Comparison of ENCODE assay signal across 34 mouse cellular contexts in the genomic region with DNA sequence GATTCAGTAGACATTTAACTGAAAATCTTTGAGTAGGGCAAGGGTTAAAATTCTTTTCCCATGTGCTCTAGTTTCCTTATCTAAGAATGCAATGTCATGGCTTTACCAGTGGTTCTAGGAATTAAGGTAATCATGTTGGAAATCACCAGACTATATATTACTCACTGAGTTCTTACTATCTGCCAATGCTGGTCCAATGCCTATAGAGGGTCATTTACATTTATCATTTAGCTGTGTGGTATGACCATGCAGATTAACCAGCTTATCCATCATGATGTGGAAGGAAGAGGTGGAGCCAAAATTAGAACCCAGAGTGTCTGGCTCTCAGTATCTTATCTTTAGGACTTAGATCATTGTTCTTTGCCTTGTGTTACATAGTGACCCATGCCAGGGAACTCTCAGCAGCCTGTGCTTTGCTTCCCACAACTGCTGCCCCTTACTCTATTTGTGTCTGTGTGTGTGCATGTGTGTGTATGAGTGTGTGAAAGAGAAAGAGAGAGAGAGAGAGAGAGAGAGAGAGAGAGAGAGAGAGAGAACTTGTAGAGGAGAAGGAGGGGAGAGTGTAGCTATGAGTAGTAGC. TPM values are rescaled to one million over a fixed set of nuclear protein-coding genes. Genes with fewer than 3 reads are reported as not detected.
DNase-seq lines count a peak whose midpoint lies in the region; ATAC-seq and TF ChIP-seq lines count a peak whose summit lies in the region.
"Had no signal": no experiment of that assay in that cellular context is flagged by ENCODE, and none has a peak within 500 bp of the region (broad histone marks: within the 10 kb centered on the region; RNA-seq: fewer than 3 reads in every experiment).

No protein-coding gene starts in this region.

- no peak for TF ChIP-seq CTCF in intestine, postnatal 0 days (IDR thresholded peaks at IDR 0.05; ENCODE audit: low read depth)
- TF ChIP-seq CTCF in stomach, postnatal 0 days (IDR thresholded peaks at IDR 0.05; ENCODE audit: low read depth), result no peak

- 0 out of 4 replicates have a peak, but pooled peaks cover 2 to 3% of the 10 kb centered on the region in 2 experiments for H3K4me1 ChIP-seq in heart, embryonic 14.5 days (ENCODE audit: control insufficient read depth in 2 of 2, insufficient read depth in 2 of 2, low read length in 2 of 2)
- peaks cover 4% of the 10 kb centered on the region for H3K4me1 ChIP-seq in heart, embryonic 12.5 days (replicated peaks)
- H3K4me1 ChIP-seq in heart, embryonic 16.5 days (ENCODE audit: control insufficient read depth, insufficient read depth, low read length), result 0 out of 2 replicates have a peak, but pooled peaks cover 4% of the 10 kb centered on the region
- H3K4me1 ChIP-seq in intestine, postnatal 0 days (replicated peaks; ENCODE audit: control insufficient read depth, insufficient read depth, low read length), result no peaks in the 10 kb centered on the region
- no peaks in the 10 kb centered on the region for H3K4me1 ChIP-seq in stomach, postnatal 0 days (replicated peaks; ENCODE audit: control insufficient read depth, insufficient read depth)
- H3K4me1 ChIP-seq: embryonic facial prominence, embryonic 13.5 days; embryonic facial prominence, embryonic 15.5 days; forebrain, embryonic 10.5 days; forebrain, embryonic 12.5 days had no signal

- no peak overlapping the region for H3K27ac ChIP-seq in heart, embryonic 14.5 days (replicated peaks in 1 of 2; ENCODE audit: control insufficient read depth in 1 of 2, insufficient read depth in 1 of 2, low read depth in 2 of 2, low read length in 2 of 2)
- H3K27ac ChIP-seq in heart, embryonic 12.5 days (ENCODE audit: poor library complexity, severe bottlenecking), result no peak overlapping the region
- H3K27ac ChIP-seq in heart, embryonic 16.5 days (ENCODE audit: low read length), result no peak overlapping the region
- H3K27ac ChIP-seq in intestine, postnatal 0 days (ENCODE audit: low read depth, low read length), result no peak overlapping the region
- no peak overlapping the region for H3K27ac ChIP-seq in stomach, postnatal 0 days (replicated peaks)
- H3K27ac ChIP-seq: embryonic facial prominence, embryonic 13.5 days; embryonic facial prominence, embryonic 15.5 days; forebrain, embryonic 10.5 days; forebrain, embryonic 12.5 days had no signal

- H3K9ac ChIP-seq in heart, embryonic 14.5 days (ENCODE audit: low read length), result no peak overlapping the region
- H3K9ac ChIP-seq in heart, embryonic 12.5 days, result no peak overlapping the region
- no peak overlapping the region for H3K9ac ChIP-seq in heart, embryonic 16.5 days (ENCODE audit: low read length)
- no peak overlapping the region for H3K9ac ChIP-seq in intestine, postnatal 0 days (ENCODE audit: low read depth, low read length)
- H3K9ac ChIP-seq in stomach, postnatal 0 days (ENCODE audit: low read length), result no peak overlapping the region
- H3K9ac ChIP-seq: embryonic facial prominence, embryonic 13.5 days; embryonic facial prominence, embryonic 15.5 days; forebrain, embryonic 12.5 days had no signal

- ATAC-seq in heart, embryonic 14.5 days (ENCODE audit: insufficient number of reproducible peaks, insufficient read depth, low FRiP score, low read depth), result 0 out of 2 replicates have a peak, but pooled peaks have one; percentile 56
- no peak; the same call in 1 of the 2 replicates for ATAC-seq in heart, embryonic 12.5 days (ENCODE audit: insufficient number of reproducible peaks, low FRiP score)
- peak; percentile 41; the same call in 1 of the 2 replicates for ATAC-seq in heart, embryonic 16.5 days (replicated peaks; ENCODE audit: extremely low read depth, insufficient read depth, low FRiP score)
- peak; percentile 97 for ATAC-seq in intestine, postnatal 0 days
- ATAC-seq in stomach, postnatal 0 days (ENCODE audit: low FRiP score, low TSS enrichment), result peak; percentile 56; the same call in 1 of the 2 replicates
- ATAC-seq: activated CD4-positive, CD25-positive, alpha-beta regulatory T cell, adult 4 months; CD4-positive, CD25-positive, alpha-beta regulatory T cell, adult 4 months; forebrain, embryonic 14.5 days; Patski had no signal

- no peaks in the 10 kb centered on the region for H3K36me3 ChIP-seq in heart, embryonic 14.5 days (ENCODE audit: control insufficient read depth, insufficient read depth, low read length)
- H3K36me3 ChIP-seq in heart, embryonic 12.5 days, result no peaks in the 10 kb centered on the region
- H3K36me3 ChIP-seq in heart, embryonic 16.5 days (ENCODE audit: control insufficient read depth, insufficient read depth), result no peaks in the 10 kb centered on the region
- H3K36me3 ChIP-seq in intestine, postnatal 0 days (ENCODE audit: control insufficient read depth, insufficient read depth), result no peaks in the 10 kb centered on the region
- no peaks in the 10 kb centered on the region for H3K36me3 ChIP-seq in stomach, postnatal 0 days (ENCODE audit: control insufficient read depth, insufficient read depth, low read length)
- H3K36me3 ChIP-seq: embryonic facial prominence, embryonic 13.5 days; embryonic facial prominence, embryonic 15.5 days; forebrain, embryonic 10.5 days; forebrain, embryonic 12.5 days; G1E had no signal

- H3K9me3 ChIP-seq in heart, embryonic 14.5 days (ENCODE audit: control insufficient read depth, low read length), result no peaks in the 10 kb centered on the region
- H3K9me3 ChIP-seq in heart, embryonic 12.5 days (replicated peaks), result no peaks in the 10 kb centered on the region
- no peaks in the 10 kb centered on the region for H3K9me3 ChIP-seq in heart, embryonic 16.5 days (replicated peaks; ENCODE audit: control insufficient read depth, low read length)
- H3K9me3 ChIP-seq in intestine, postnatal 0 days (ENCODE audit: control insufficient read depth), result no peaks in the 10 kb centered on the region
- H3K9me3 ChIP-seq in stomach, postnatal 0 days (ENCODE audit: control insufficient read depth, low read length), result no peaks in the 10 kb centered on the region
- H3K9me3 ChIP-seq: embryonic facial prominence, embryonic 13.5 days; embryonic facial prominence, embryonic 15.5 days; forebrain, embryonic 10.5 days; forebrain, embryonic 12.5 days; G1E had no signal

- H3K27me3 ChIP-seq in heart, embryonic 14.5 days (ENCODE audit: control insufficient read depth, insufficient read depth, low read length), result no peaks in the 10 kb centered on the region
- no peaks in the 10 kb centered on the region for H3K27me3 ChIP-seq in heart, embryonic 12.5 days (replicated peaks)
- H3K27me3 ChIP-seq in heart, embryonic 16.5 days (ENCODE audit: control insufficient read depth, insufficient read depth, low read length), result no peaks in the 10 kb centered on the region
- no peaks in the 10 kb centered on the region for H3K27me3 ChIP-seq in intestine, postnatal 0 days (replicated peaks; ENCODE audit: control insufficient read depth, insufficient read depth, low read length)
- no peaks in the 10 kb centered on the region for H3K27me3 ChIP-seq in stomach, postnatal 0 days (ENCODE audit: control insufficient read depth, insufficient read depth, low read length)
- H3K27me3 ChIP-seq: CH12.LX; embryonic facial prominence, embryonic 13.5 days; embryonic facial prominence, embryonic 15.5 days; forebrain, embryonic 12.5 days had no signal

- no peak for DNase-seq in heart, adult 11 months
- no peak for DNase-seq in stomach, postnatal 0 days (ENCODE audit: low spot score)
- no peak for DNase-seq in kidney, postnatal 14 days
- no peak for DNase-seq in gastrocnemius, postnatal 25 days
- DNase-seq: adrenal gland, adult 8-10 months; adrenal gland, postnatal 25 days; B cell, adult 2 months; cerebellum, adult 11 months; cerebellum, adult 18-20 months; cerebellum, adult 8-10 months; cerebellum, adult 9-11 months; cerebellum, postnatal 14 days; cerebellum, postnatal 36 days; embryo, embryonic 11 days had no signal

- H3K4me3 ChIP-seq in heart, embryonic 14.5 days (ENCODE audit: control insufficient read depth in 1 of 2, insufficient read depth in 1 of 2, low read depth in 1 of 2, low read length in 2 of 2), result no peak overlapping the region
- H3K4me3 ChIP-seq in heart, embryonic 12.5 days, result no peak overlapping the region
- H3K4me3 ChIP-seq in heart, embryonic 16.5 days (ENCODE audit: low read length), result no peak overlapping the region
- H3K4me3 ChIP-seq in intestine, postnatal 0 days (ENCODE audit: low read depth, low read length), result no peak overlapping the region
- no peak overlapping the region for H3K4me3 ChIP-seq in stomach, postnatal 0 days (ENCODE audit: low read depth, low read length)
- H3K4me3 ChIP-seq: embryonic facial prominence, embryonic 13.5 days; embryonic facial prominence, embryonic 15.5 days; erythroblast, embryonic 14.5 days; forebrain, embryonic 10.5 days; forebrain, embryonic 12.5 days had no signal

- no peak overlapping the region for H3K4me2 ChIP-seq in heart, embryonic 14.5 days (ENCODE audit: low read length)
- no peak overlapping the region for H3K4me2 ChIP-seq in heart, embryonic 12.5 days
- H3K4me2 ChIP-seq in heart, embryonic 16.5 days (ENCODE audit: low read depth, low read length), result no peak overlapping the region
- no peak overlapping the region for H3K4me2 ChIP-seq in intestine, postnatal 0 days (replicated peaks; ENCODE audit: low read depth)
- H3K4me2 ChIP-seq in stomach, postnatal 0 days (replicated peaks; ENCODE audit: low read depth), result no peak overlapping the region
- H3K4me2 ChIP-seq: embryonic facial prominence, embryonic 13.5 days; embryonic facial prominence, embryonic 15.5 days; forebrain, embryonic 12.5 days had no signal

- TF ChIP-seq EP300 in stomach, postnatal 0 days (optimal IDR thresholded peaks at IDR 0.05), result no peak

RNA-seq across cellular contexts. Expression of gene Gm9972, which starts 12.3 kb away (rescaled TPM):
- not detected in 2 replicates for polyA plus RNA-seq in heart, embryonic 14.5 days (2014; fragmentation: Nextera tagmentation; extraction: Ambion mirVana)
- polyA plus RNA-seq in heart, embryonic 12.5 days (2016; fragmentation: Nextera tagmentation; extraction: Ambion mirVana), result not detected in 2 replicates
- polyA plus RNA-seq in heart, embryonic 16.5 days (2015; fragmentation: Nextera tagmentation; extraction: Ambion mirVana), result not detected in 2 replicates
- not detected in 2 replicates for polyA plus RNA-seq in intestine, postnatal 0 days (2015; fragmentation: Nextera tagmentation; extraction: Ambion mirVana)
- 0.35 and 0.55 TPM in 2 replicates for polyA plus RNA-seq in stomach, postnatal 0 days (2015; fragmentation: Nextera tagmentation; extraction: Ambion mirVana)
- not detected for total RNA-seq in gastrocnemius, postnatal 25 days (2021)
- total RNA-seq: adrenal gland, adult 18-20 months; adrenal gland, adult 8-10 months; adrenal gland, postnatal 25 days; adrenal gland, postnatal 4 days; CH12.LX; common myeloid progenitor, adult 5-6 weeks had no signal
- polyA plus RNA-seq: brain, embryonic 14.5 days; CD4-positive, CD25-positive, alpha-beta regulatory T cell, adult 4 months; embryonic facial prominence, embryonic 11.5 days; erythroblast, embryonic 14.5 days; forebrain, embryonic 10.5 days; forebrain, embryonic 12.5 days; forebrain, embryonic 14.5 days; G1E; Patski had no signal
